Mouse (Mus musculus): ENCODE measurements around the gene Mettl13. TPM values are rescaled to one million over a fixed set of nuclear protein-coding genes. Genes with fewer than 3 reads are reported as not detected.
A peak's percentile ranks its signal among the peaks of the same experiment; 100 is the strongest.

Mettl13 gene
- polyA plus RNA-seq, 1 experiment, result 1.8 TPM

DNA sequence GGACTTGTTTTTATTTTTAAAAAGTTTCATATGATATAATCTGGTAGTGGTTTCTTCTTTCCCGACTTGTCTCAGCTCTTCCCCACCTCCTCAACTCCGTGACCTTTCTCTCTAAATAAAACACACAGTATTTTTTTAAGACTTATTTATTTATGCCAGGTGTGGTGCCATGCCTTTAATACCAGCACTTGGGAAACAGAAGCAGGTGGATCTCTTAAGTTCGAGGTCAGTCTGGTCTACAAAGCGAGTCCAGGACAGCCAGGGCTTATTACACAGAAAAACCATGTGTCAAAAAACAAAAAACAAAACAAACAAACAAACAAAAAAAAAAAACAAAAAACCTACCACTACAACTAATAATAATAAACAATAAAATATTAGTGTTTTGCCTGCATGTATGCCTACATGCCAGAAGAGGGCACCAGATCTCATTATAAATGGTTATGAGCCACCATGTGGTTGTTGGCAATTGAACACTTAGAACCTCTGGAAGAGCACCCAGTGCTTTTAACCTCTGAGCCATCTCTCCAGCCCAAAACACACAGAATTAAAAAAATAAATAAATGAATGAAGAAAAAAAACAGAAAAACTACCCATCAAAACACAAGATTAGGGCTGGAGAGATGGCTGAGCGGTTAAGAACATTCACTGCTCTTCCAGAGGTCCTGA is 1.4 kb upstream of the Mettl13 start:
- H3K27ac ChIP-seq (replicated peaks; ENCODE audit: low read depth, low read length), result no peak overlapping the region
- H3K4me1 ChIP-seq (ENCODE audit: control insufficient read depth, insufficient read depth, insufficient read length, low read length), result peaks cover 2% of the 10 kb centered on the region; the same call in 1 of the 2 replicates
- no peak overlapping the region for H3K4me3 ChIP-seq (ENCODE audit: insufficient read depth, low read depth, low read length)

DNA sequence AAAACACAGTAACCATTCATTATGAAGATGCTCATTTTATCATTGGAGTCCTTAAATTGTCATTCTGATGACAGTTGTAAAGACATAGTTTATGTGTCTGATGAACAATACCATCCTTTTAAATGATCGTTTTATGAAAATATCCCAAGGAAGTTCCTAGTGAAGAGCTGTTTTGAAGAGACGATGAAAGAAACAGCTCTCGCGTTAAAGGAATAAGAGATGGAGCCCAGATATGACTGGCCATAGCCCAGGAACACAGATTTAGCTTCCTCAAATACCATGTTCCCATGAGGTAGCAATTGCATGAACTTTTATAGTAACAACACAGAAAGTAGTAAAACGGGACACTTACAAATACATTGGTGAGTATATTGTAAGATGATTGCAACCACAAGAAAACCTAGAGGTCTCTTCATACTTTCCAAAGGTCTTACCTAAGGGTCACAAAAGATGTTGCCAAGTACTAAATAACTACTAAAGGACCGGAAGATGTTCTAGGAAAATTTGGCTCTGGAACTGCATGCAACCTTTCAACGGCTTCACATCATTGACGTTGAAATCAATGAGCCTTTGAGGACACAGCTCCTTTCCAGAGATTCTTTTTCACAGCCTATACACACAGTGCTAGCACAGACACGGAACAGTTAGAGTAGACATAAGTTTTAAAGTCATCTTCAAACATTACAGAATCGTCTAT is 714 bp upstream of the Mettl13 start:
- H3K4me1 ChIP-seq (ENCODE audit: control insufficient read depth, insufficient read depth, insufficient read length, low read length), result peaks cover 2% of the 10 kb centered on the region; the same call in 1 of the 2 replicates
- H3K4me3 ChIP-seq (ENCODE audit: insufficient read depth, low read depth, low read length), result peak overlapping the region; percentile 72; the same call in 1 of the 2 replicates
- peak overlapping the region; percentile 56; the same call in 1 of the 2 replicates for H3K27ac ChIP-seq (replicated peaks; ENCODE audit: low read depth, low read length)

DNA sequence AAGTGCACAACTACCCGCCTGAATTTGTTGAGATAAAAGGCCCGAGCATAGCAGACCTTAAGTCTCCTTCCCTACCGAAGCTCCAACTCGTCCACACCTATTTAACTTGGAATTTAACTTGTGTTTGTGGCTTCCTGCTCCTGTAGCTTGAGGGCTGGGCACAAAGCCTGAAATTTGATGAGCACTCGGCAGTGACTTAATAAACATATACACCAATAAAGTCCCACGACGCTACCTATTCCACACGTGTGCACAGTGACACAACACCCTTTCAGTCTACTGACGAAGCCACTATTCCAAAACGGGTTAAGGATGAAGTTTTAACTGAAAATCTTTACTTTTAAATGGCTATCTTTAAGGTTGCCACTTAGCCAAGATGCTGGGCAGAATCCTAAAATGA is 744 bp downstream of the Mettl13 start:
- H3K27ac ChIP-seq (replicated peaks; ENCODE audit: low read depth, low read length), result no peak overlapping the region
- peaks cover 2% of the 10 kb centered on the region; the same call in 1 of the 2 replicates for H3K4me1 ChIP-seq (ENCODE audit: control insufficient read depth, insufficient read depth, insufficient read length, low read length)
- H3K4me3 ChIP-seq (ENCODE audit: insufficient read depth, low read depth, low read length), result peak overlapping the region; percentile 70

DNA sequence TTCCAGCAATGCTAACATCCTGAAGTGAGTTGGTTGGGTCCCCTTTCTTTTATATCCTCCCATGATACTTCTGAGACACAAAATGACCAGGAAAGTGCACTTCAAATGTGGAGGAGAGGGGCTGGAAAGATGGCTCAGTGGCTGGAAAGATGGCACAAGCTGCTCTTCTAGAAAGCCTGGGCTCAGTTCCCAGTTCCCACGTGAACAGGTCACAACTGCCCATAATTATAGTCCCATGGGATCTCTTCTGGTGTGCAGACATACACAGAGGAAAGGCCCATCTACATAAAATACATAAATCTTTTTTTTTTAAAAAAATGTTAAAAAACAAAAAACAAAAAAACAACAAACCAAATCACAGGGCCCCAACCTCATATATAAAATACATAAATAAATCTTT is 5.1 kb downstream of the Mettl13 start:
- no peak overlapping the region for H3K27ac ChIP-seq (replicated peaks; ENCODE audit: low read depth, low read length)
- peaks cover 2% of the 10 kb centered on the region; the same call in 1 of the 2 replicates for H3K4me1 ChIP-seq (ENCODE audit: control insufficient read depth, insufficient read depth, insufficient read length, low read length)
- H3K4me3 ChIP-seq (ENCODE audit: insufficient read depth, low read depth, low read length), result no peak overlapping the region

DNA sequence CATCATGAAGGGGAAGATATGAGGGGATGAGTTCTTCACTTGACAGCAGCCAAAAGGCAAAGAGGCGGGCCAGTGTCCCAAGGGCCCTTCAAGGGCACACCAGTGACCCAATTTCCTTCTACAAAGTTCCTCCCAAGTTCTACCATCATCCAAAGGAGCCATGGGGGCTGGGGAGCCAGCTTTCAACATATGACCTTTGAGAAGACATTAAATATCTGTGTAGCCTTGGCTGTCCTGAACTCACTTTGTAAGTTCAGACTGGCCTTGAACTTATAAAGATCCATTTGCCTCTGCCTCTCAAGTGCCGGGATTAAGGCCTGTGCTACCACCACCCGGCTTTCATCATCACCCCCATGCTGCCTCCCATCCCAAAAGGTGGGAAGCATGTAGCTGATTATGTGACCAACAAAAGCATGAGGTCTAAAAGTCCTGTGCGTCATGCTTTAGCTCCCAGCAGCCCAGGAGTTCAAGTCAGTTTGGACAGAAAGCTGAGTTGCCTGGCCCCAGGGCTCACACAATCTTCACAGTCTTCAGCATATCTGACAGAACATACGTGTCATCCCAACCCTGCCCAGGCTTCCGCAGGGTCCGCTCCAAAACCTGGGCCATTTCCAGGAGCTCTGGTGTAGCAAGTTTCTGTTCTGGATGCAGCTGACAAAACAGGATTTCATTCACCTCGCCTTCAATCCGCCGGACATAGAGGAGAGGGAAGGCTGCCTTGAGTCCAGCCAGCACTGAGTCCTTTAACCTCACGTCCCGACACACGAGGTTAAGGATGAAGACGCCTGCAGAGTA is 14.4 kb downstream of the Mettl13 start:
- Histone ChIP-seq H3K4me3 (ENCODE audit: insufficient read depth, low read depth, low read length) (no peak overlapping the region), H3K4me1 (ENCODE audit: control insufficient read depth, insufficient read depth, insufficient read length, low read length) (no peaks in the 10 kb centered on the region), H3K27ac (replicated peaks; ENCODE audit: low read depth, low read length) (no peak overlapping the region)

DNA sequence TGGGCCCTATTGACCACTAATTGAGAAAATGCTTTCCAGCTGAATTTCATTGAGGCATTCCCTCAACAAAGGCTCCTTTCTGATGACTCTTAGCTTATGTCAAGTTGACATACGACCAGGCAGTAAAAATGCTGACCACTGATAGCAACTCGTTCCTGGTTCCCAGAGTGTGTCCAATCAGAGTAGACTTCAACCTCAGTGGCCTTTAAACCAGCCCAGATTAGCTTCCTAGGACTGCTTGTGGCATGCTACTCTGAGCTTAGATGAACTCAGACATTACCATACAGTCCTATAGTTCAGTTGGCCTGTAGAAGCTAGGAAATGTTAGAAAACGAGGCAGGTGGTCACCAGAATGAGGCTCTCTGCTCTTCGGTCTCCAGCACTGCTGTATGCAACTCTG is 16.0 kb downstream of the Mettl13 start:
- no peak overlapping the region for H3K4me3 ChIP-seq (ENCODE audit: insufficient read depth, low read depth, low read length)
- H3K27ac ChIP-seq (replicated peaks; ENCODE audit: low read depth, low read length), result no peak overlapping the region
- no peaks in the 10 kb centered on the region for H3K4me1 ChIP-seq (ENCODE audit: control insufficient read depth, insufficient read depth, insufficient read length, low read length)

DNA sequence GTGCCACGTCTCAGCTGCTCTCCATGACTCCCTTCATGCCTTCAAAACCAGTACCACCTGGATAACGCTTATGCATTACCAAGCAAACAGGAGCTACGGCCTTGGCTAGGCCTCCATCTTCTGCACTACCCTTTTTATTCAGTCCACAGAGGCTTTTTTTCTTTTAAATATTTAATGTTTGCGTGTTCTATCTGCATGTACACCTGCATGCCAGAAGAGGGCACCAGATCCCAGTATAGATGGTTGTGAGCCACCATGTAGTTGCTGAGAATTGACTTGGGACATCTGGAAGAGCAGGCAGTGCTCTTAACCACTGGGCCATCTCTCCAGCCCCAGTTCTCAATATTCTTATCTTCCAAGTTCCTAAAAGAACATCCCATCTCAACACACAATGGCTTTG is 16.8 kb downstream of the Mettl13 start:
- no peaks in the 10 kb centered on the region for H3K4me1 ChIP-seq (ENCODE audit: control insufficient read depth, insufficient read depth, insufficient read length, low read length)
- no peak overlapping the region for H3K4me3 ChIP-seq (ENCODE audit: insufficient read depth, low read depth, low read length)
- no peak overlapping the region for H3K27ac ChIP-seq (replicated peaks; ENCODE audit: low read depth, low read length)

DNA sequence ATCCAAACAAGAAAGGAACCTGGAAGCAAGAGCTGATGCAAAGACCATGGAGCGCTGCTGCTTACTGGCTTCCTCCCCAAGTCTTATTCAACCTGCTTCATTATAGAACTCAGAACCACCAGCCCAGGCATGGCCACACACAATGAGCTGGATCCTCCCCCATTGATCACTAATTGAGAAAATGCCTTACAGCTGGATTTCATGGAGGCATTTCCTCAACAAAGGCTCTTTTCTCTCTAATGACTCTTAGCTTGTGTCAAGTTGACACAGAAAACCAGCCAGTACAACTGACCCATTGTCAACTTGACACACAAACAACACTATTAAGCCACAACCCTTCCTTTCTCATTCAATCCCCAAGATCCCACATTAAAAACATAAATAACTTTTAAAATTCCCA is 17.7 kb downstream of the Mettl13 start:
- H3K4me3 ChIP-seq (ENCODE audit: insufficient read depth, low read depth, low read length), result no peak overlapping the region
- H3K4me1 ChIP-seq (ENCODE audit: control insufficient read depth, insufficient read depth, insufficient read length, low read length), result no peaks in the 10 kb centered on the region
- no peak overlapping the region for H3K27ac ChIP-seq (replicated peaks; ENCODE audit: low read depth, low read length)

DNA sequence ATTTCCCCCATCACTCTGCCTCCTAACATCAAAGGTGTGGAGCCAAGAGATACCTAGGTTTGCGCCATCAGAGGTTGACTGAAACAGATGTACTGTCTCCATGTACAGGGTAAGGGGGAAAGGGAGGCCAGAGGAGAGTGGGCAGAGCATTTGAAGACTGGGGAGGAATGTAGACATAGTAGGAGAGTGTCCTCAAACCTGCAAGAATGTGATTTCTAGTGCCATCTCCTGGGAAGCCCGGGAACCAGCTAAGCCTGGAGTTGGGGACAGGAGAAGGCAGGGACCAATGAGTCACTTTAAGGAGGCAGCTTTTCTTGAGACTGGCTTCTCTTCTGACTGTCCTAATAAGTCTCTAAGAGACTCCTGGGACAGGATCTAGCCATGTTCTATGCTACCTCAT is 18.7 kb downstream of the Mettl13 start:
- Histone ChIP-seq H3K27ac (replicated peaks; ENCODE audit: low read depth, low read length) (no peak overlapping the region), H3K4me3 (ENCODE audit: insufficient read depth, low read depth, low read length) (no peak overlapping the region), H3K4me1 (ENCODE audit: control insufficient read depth, insufficient read depth, insufficient read length, low read length) (no peaks in the 10 kb centered on the region)

DNA sequence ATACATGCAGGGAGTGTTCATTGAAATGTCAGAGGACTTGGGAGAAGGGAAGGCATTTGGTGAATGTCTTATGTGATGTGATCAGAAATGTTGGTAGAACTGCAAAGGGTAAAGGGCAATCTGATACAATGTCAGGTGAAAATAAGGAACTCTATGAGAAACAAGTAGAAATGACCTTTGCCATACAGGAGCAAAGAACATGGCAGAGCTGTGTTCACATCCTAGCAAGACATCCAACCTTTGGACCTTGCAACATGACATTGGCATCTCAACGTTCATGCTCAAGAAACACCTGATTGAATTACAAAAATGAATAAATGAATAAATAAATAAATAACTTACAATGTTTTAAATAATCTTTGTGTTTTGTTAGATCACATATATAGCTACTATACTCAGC is 33.2 kb downstream of the Mettl13 start:
- no peak overlapping the region for H3K27ac ChIP-seq (replicated peaks; ENCODE audit: low read depth, low read length)

DNA sequence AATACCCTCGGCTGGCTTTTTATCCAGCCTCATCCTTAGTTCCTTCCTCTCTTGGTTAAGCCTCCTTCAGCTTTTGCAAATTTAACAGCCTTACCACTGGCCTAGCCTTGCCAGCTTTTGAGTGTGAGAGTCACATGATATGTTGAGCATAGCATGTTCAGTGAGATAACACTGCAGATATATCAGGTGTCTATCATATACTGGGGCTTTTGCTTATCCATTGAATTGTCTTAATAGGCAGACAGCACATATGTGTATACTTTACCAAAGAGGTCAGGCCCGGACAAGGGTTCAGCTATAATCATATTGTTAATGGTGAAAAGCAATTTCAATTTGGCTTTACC is 38.4 kb downstream of the Mettl13 start:
- H3K4me3 ChIP-seq (ENCODE audit: insufficient read depth, low read depth, low read length), result no peak overlapping the region
- H3K27ac ChIP-seq (replicated peaks; ENCODE audit: low read depth, low read length), result no peak overlapping the region
- H3K4me1 ChIP-seq (ENCODE audit: control insufficient read depth, insufficient read depth, insufficient read length, low read length), result no peaks in the 10 kb centered on the region

More for the DNA sequence above, 33.2 kb downstream of the Mettl13 start:
- H3K4me3 ChIP-seq (ENCODE audit: insufficient read depth, low read depth, low read length), result no peak overlapping the region
- H3K4me1 ChIP-seq (ENCODE audit: control insufficient read depth, insufficient read depth, insufficient read length, low read length), result no peaks in the 10 kb centered on the region

DNA sequence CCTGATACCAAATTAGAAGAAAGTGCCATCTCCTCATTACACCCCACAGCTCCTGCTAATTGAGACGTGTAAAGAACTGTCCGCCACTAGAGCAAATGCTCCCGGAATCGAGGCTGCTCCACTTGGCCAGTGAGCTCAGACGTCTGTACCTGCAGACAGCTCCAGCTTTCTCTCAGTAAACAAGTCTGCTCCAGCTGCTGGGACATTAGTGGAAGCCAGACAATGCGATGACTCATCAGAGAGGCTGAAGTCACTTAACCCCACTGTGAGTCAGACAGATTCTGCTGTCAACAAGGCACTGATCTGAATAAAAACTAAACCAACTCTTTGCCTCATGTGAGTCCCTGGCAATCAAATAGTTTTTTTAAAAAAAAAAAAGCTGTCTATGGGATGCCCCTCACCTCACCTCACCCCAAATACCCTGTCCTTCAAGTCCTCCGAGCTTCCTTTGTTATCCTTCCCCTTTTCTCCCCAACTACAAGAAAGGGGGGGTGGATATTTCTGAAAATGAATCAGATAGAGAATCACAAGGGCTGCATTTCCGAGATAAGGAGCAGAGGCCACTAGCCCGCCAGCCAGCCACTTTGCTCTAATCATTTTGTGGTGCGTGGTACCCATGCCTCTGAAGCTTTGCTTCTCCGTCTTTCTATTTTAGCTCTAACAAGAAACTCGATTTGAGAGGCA is 38.9 kb downstream of the Mettl13 start:
- Histone ChIP-seq H3K27ac (replicated peaks; ENCODE audit: low read depth, low read length) (no peak overlapping the region), H3K4me3 (ENCODE audit: insufficient read depth, low read depth, low read length) (no peak overlapping the region), H3K4me1 (ENCODE audit: control insufficient read depth, insufficient read depth, insufficient read length, low read length) (no peaks in the 10 kb centered on the region)

DNA sequence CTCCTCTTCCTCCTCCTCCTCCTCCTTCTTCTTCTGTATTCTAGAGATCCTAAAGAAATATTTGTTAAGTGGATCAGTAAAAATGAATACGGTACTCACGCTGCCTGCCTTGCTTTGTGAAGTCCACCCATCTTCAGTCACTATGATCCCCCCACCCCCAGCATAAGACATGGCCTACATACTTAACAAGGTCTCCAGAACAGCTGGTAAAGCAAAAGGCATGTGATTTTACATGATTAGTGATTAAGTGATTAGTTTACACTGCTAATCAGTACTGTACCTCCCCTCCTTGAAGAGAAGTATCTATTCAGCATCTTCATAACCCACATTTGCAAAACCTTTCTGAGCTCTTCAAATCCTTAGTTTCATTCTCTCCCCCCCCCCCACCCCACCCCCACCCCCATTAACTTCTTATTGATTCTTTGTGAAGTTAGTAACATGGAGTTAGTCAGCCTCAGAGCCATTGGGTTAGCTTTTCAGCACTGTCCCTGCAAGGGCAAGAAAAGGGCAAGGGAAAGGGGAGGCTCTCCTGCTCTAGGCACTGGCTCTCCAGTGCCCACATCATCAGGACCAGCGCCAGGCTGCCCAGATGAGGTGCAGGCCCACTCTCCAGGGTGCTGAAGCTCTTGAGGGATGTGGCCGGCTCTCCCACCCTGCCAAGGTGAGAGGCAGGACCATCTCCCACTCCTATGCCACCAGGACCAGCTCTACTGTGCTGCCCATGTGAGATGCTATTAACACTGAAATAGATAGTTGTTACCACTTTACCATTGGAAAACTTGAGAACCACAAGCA is 39.9 kb downstream of the Mettl13 start:
- Histone ChIP-seq H3K4me1 (ENCODE audit: control insufficient read depth, insufficient read depth, insufficient read length, low read length) (no peaks in the 10 kb centered on the region), H3K27ac (replicated peaks; ENCODE audit: low read depth, low read length) (no peak overlapping the region)

DNA sequence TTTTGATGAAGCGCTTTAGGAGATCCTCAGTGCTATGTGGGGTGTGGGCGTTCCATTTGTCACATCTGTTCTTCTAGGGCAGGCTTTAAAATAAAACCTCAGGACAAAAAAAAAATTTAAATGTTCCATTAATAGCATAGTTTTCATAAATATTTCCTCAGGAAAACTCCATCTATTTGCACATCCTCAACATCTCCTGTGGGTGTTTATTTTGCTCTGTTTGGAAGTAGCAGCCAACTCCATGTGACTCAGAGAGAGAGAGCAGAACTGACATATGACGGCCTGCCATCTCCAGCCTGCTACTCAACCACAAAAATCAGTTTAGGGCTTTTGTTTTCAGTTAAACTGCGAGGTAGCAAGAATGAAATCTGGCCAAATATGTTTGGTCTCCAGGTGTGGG is 41.8 kb downstream of the Mettl13 start:
- no peak overlapping the region for H3K4me3 ChIP-seq (ENCODE audit: insufficient read depth, low read depth, low read length)
- H3K27ac ChIP-seq (replicated peaks; ENCODE audit: low read depth, low read length), result no peak overlapping the region
- H3K4me1 ChIP-seq (ENCODE audit: control insufficient read depth, insufficient read depth, insufficient read length, low read length), result no peaks in the 10 kb centered on the region

More for the DNA sequence above, 39.9 kb downstream of the Mettl13 start:
- no peak overlapping the region for H3K4me3 ChIP-seq (ENCODE audit: insufficient read depth, low read depth, low read length)

Measured in brown adipose tissue, adult 24 weeks (tissue).